Mouse (Mus musculus) right cerebral cortex, adult 2 months (tissue): ENCODE measurements around the gene 1110008P14Rik.

Experiments
- DNase-seq, 2 experiments: peaks; one replicate each; pipeline ENCODE4 v3.0.0; 2021 to 2022; ENCODE audit warnings: low spot score in 2 of 2

Gene 1110008P14Rik

DNA sequence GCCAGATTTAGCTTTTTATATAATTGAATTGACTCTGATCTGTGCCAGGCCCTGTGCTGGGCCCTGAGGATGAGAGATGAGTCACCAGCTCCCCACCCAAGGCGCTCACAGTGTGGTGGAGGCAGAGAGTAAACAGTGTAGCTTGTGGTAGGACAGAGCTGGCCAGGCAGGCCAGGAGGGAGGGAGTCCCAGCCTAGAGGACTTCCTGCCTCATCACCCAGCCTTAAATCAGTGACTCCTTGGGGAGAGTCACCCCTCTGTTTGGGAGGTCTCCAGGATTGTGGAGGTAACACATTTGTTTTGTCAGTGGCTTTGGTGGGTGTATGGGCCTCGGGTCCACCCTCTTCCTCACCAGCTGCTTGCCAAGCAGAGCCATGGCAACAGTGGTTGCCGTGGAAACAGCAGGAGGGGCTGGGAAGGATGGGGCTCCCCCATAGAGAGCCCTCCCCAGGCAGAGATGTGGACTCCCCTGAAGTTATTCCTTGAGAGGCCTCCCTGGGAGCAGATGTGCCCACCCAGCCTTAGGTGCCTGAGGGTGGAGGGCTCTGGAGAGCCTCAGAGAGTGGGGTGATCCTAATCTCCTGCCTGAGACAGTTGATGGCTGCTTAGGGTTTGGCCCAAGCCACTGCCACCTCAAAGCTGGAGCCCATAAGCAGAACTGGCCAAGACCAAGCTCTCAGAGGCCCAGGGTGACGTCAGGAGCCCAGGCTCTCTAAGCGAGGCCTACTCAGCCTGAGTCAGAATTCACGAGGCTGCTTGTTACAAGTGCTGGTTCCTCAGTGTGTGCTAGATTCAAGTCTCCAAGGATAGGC, 39.0 kb downstream of the 1110008P14Rik start:
- DNase-seq = peak; percentile 84 to 86

DNA sequence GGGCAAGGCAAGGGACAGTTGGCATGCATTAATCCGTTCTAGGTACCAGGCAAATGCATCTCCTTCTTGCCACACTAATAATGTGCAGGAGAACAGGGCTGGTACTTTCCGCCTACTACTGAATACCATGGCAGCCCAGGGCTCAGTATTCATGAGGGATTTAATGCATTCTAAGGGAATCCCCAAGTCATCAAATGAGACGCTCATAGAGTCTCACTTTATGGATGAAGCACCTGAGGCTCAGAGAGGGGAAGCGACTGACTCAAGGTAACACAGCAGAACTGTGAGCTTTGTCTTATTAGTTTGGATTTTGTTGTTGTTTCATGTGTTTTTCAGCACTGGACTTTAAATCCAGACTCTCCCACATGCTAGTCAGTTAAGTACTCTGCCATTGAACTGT, 39.7 kb downstream of the 1110008P14Rik start:
- no peak for DNase-seq

DNA sequence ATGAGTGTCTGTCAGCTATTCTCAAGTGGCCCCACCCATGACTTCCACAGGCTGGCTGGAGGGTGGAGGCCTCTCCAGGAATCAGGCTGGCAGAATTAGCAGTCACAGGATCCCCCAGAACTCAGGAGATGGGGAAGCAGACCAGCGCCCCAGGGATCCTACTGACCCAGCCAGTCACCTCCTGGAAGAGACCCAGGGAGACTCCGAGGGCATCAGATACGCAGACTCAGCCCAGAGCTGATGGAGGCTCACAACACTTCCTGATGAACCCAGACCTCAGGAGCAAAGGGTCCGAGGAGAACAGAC, 40.2 kb downstream of the 1110008P14Rik start:
- DNase-seq = no peak

DNA sequence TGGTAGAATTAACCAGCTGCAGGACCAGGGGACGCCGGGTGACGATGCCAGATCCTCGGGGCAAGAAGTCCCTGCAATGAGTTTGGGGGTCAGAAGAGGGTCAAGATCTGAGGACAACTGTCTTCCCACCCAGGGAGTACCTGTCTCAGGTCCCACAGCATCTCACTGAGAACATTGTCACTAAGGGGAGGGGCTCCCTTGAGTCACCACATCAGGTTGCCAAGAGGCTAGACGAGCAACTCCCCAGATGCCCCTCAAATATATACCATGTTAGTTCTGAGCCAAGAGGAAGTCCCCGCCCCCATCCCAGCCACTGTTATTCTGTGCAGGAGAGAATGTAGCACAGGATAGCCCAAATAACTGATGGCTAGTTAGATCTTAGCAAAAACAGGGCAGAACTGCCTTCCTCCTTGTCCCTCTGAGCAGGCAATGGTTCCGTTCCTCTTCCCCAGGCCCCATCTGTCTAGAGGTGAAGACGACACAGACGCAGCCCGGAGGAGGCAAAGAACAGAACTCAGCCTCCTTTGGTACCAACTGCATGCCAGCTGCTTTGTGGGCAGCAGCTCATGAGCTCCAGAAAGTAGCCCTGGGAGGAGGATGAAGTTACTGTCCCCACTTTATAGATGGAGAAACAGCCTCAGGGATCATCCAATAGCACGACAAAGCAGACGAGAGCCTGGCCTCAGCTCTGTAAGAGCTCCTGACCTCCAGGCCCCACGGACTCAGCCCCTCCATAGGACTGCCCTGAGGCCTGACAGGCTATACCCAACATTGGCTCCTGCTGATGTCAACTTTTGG, 40.7 kb downstream of the 1110008P14Rik start:
- peak; percentile 59 to 68 for DNase-seq

DNA sequence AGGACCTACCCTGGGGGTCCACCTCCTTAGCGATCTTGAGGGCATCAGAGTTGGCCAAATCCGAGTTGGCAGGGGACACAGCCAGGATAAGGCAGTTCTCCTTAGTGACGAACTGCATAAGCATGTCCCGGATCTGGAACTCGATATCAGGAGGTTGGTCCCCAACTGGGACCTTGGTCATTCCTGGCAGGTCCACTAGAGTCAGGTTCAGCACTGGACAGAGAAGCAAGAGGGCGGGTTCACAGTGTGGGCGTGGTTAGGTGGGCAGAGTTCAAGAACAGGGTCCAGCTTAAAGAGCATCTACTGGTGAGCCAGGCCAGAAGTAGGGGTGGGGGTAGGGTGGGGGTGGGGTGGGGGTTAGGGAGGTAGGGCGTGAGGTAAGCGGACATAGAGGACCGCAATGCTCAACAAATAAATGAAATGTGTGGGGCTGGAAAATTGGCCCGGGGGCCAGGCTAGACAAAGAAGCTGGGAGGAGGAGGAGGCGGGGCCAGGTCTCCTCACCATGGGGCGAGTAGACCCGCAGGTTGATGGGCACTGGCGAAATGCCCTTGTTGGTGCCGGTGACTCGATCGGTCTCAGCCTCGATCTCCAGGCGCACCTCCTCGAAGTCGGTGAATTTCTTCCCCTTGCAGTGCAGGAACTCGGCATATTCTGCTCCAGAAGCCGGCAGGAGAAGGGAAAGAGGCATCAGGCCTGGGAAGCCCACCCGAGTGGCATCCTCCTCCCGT, 41.7 kb downstream of the 1110008P14Rik start:
- DNase-seq = no peak

DNA sequence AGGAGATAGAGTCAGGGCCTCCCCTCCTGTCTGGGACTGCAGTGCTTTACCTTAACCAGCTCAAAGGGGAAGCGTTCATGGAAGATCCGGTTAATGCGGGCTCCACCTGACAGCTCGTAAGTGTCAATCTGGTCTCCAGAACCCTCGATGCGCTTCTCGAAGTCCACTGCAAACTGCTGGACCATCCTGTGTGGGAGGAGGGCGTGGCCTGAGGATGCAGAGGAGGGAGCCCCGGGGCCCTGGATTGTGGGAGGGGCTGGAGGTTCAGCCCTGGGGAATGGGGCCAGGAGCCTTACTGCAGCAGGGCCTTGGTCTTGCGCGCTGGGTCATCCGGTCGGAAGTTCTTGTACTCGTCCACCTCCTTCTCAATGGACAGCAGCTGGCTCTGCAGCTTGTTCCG, 45.9 kb downstream of the 1110008P14Rik start:
- no peak for DNase-seq

DNA sequence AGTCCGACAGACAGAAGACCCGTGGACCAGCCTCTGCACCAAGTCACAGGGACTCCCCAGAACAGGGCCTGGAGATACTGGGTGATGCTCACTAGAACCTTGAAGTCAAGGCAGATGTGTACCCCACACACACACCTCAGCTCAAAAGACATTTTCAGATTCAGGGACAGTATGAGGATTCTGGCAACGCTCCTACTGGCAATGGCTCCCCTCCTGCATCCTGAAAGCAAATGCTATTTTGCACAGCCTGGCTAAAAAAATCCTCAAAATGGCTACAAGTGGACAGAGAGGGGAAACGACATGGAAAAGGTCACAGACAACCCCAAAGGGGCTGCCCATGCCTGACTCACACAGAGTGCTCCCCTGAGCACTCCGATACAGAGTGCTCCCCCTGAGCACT, 49.6 kb downstream of the 1110008P14Rik start:
- DNase-seq = no peak

DNA sequence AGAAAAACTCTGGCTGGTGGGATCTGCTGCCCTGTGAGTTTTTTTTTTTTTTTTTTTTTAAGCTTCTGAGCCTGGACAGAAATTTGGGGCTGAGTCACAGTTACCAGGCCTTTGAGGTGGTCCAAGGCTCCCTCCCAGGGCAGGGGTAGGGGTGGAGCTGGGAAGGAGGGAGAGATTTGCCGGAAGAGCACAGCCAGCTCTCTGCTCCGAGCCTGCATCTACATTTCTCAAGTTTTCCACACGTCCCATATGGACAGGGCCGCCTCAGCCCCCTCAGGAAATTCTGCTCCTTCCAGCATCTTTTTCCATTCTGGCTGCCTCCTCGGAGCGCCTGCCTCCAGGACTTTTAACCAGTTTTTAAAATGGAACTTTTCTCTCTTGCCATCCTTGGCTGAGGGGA, 52.2 kb downstream of the 1110008P14Rik start:
- DNase-seq = no peak

DNA sequence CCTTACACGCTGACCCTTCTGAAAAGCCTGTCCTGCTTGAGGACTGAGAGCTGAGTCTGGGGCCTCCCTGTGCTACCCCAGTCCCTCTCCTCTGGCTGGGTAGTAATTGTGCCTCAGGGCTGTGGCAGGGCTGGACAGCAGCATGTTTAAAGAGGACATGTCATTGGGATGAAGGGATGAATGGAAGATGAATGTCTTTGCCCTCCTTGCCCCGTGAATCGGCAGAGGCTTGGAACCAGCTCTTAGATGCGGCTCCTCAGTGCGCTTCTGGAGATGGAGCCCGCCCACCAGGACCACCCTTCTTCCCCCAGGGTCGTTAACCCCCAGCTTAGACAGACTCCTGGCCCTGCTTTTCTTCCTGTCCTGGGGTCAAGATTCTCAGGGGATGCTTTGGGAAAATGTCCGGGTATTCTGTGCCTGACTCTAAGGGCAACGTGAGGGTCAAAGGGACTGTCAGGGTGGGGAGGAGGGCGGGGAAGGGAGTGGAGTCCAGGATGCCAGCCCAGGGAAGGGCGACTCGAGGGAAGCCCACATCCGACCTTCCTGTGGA, 52.8 kb downstream of the 1110008P14Rik start:
- no peak for DNase-seq

DNA sequence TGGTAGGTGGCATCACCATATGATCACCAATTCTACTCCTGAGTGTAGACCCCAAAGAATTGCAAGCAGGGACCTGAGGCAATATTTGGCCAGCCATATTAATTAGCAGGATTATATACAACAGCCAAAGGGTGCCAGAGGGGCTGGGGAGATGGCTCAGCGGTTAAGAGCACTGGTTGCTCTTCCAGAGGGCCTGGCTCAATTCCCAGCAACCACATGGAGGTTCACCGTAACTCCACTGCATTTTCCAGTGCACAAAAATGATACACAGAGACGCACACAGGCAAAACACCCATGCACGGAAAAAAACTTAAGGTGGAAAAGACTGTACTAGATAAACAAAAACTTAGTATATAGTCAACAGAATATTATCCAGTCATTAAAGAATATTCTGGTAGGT, 54.5 kb downstream of the 1110008P14Rik start:
- DNase-seq = no peak
